Mouse (Mus musculus) spleen, postnatal 14 days (tissue): ENCODE measurements around the gene Tspan18.
A peak's percentile ranks its signal among the peaks of the same experiment; 100 is the strongest.

Source experiments
- DNase-seq, 2 experiments: peaks; one replicate each; pipeline ENCODE4 v3.0.0; 2021 to 2022; ENCODE audit warnings: low spot score in 2 of 2

Gene Tspan18

DNA sequence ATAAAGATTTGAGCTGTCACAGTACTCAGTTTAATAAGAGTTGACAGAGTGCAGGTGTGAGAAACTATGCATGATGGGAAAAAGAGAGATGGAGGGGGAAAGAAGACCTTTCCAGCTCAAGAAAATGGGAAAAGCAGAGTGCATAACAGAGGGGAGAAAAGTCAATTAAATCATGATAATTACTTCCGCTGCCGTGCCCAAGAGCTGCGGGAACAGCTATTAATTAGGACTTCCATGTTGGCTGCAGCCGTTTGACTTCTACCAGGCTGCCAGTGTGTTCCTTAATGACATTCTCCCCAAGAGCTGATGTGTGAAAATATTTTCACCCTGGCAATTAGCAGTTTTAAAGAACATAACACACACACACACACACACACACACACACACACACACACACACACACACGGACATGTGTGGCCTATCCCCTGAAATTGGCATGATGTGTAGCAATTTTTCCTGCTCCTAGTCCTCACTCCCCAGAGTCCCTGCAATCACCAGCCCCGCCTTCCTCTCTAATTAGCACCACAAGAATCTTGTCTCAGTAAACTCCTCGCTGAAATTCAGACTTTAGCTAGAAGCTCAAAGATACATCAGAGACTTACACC lies 67.6 kb downstream of the Tspan18 start:
- no peak for DNase-seq

DNA sequence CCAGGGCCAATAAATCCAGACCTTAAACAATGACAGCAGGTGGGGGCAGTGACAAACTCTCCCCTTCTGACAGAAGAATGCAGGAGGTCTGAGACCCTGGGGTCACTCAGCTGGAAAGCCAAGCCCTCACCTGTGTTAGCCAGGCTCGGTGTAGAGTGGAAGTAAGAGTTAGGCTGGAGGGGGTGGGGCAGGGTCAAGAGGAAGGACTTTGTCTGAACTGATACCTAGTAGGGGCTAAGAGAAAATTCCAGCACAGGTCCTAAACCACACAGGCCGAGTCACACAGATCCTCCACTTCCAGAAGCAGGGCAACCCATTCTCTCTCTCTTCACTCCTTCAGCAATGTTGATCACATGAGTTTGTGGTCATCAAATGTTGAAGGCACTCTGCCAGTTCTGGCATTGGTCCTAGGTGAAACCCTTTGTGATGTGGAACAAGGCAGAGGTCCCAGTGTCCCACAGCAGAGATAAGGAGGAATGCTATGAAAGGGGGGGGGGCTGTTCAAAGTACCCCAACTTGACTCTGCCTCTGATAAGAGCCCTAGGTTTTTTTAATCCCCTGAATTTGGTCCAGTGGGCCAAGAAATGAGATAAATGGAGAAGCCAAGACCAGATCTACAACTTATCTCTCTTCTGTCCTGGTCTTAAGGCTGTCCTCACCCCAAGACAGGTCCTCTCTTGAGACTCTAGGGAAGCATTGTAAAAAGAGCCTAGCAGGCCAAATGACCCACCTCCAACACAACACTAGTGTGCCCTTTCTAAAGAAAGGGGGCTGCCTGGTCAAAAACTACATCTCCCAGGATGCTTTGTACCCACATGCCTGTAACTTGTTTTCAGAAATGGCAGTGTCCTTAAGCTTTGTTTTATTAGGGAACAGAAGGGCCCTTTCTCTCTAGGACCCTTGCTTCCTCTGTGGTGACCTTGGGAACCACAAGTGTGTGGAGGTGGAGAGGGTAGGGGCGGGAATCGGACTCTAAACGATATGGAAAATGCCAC lies 71.7 kb downstream of the Tspan18 start:
- no peak for DNase-seq

DNA sequence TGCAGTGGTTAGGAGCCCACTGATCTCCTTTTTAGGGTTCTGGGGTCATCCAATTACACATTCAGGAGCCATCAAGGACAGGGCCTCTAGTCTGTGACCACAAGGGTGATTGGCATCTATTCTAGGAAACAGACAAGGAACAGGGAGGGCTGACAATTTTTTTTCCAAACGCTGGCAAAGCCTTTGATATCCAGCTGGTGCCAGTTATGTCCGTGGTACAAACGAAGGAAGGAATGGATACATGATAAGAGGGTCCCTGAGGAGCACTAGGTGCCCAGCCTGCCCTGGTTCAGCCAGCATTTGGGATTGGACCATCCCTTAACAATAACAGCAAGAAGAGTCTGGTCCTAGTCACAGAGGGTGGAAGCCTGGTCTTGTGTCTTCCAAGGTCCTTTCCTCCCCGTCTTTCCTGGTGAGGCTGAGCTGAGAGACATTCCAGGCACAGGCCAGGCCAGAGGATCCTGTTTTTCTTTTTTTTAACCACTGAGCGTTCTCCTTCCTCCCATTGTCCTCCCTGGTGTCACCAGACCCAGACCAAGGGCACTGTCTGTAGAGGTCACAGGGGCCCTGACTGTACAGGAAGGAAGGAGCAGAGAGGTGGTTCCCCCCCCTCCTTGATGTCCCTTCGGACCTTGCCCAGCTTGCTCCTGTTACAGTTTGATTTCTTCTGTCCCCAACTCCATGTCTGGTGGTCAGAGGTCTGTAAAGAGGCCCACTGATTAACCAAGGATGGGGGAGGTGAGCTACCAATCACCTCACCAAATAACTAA lies 72.6 kb downstream of the Tspan18 start:
- DNase-seq = no peak

DNA sequence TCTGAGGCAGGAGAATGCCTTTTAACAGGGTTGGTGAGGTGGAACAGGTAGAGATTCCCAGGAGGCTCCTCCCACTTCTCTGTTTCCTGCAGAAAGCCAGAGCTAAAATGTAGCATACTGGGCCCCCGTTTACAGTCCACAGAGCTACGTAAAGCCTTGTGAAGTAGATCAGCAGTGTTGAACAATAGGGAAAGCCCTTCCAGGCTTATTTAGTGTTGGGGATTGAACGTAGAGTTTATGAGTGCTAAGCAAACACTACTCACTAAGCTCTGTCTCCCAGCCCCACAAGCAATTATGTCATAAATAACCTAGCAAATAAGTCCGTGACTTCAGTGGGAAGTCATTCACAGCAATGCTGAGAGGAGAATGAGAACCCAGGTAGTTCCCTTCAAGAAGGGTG lies 76.7 kb downstream of the Tspan18 start:
- no peak for DNase-seq

DNA sequence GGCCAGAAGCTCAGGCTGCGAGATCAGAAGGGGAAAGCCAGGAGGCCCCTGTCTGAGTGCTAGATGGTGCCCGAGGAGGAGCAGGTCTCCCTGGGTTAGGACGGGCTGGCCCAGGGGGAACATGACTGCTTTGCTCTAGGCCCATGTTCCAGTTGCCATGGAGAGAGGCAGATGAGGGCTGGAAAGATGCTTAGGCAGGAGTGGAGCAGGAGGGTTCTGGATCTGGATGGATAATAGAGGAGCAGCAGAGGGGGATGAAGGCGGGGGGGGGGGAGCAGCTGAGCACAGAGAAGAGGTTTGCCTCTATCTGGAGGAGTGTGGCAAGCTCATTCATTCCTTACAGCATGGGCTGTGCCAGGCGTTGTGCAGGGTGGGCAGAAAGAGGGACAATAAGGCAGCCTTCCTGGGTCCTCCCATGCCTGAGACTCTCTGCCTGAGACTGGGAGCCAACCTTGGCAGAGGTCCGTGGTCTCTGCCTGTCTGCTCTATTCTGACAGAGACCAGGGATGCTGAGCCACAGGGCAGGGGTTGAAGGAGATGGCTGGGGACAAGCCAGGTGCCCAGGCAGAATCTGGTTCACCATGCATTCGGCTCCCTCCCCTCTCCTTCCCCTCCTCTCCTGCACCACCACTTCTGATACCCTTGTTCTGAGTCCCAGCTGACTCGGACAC lies 77.4 kb downstream of the Tspan18 start:
- DNase-seq = no peak

DNA sequence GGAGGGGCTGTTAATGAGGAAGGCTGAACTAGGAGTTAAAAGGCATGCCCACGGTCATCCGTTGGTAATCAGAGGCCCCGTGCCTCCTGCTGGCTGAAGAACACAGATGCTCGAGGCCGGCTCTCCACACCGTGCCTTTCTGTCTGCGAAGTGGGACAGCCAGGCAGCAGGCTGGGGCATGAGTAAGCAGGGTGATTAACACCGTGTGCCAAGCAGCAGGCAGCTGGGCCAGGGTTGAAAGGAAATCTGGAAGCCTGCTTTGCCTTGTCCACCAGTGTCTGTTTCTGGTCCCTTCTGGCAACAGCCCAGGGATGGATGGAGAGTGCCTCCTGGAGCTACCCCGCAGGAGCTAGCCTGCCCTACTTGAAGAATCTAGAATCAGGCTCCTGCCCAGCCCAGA lies 81.9 kb downstream of the Tspan18 start:
- DNase-seq = no peak

DNA sequence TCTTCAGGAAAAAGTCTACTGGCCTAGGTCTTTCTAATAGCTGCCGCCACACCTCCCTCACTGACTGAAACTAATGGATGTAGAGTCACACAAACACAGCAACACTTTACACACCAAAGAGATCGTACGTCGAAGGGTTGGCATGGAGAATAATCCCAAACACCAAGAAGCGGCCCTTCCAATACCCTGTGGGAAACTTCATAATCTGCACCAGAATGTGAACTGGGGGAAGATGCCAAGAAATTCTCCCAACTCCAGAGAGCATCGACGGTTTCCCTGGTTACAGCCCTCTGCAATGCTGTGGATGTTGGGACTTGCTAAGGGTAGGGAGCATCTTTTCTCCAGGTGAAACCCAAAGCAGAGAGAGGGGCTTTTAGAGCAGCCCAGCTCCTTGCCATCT lies 83.7 kb downstream of the Tspan18 start:
- no peak for DNase-seq

DNA sequence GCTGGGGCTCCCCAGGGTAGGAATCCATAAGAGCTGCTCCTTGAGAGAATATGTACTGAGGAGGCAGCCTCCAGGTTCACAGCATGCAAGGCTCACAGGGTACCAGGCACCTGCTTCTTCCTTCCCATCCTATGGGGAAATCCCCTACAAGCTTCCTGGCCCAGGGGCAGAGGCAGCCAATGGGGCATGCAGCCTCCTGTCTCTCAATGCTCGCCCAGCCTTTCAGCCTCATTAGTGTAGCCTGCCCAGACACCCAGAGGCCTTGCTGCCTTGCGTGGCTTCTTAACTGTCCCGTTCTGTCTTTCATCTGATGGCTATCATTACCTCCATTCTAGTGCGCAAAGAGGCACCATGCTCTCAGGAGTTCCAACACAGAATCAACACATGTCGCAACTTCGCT lies 85.2 kb downstream of the Tspan18 start:
- DNase-seq = no peak

DNA sequence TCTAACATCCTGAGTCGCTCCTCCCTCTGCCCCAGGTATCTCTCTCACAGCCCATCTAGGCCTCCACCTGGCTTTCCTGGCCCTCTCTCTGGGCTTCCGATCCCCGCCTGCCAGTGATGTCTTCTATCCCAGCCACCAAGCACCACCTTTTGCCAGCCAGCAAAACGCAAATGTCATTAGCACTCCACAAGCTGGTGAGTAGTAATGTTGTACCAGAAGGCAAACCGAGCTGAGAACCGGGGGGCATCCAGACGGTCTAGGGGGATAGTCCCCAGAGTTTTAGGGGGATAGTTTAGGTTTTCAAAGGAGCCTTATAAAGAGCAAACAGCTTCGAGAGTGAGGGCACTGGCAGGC lies 90.2 kb downstream of the Tspan18 start:
- no peak for DNase-seq

DNA sequence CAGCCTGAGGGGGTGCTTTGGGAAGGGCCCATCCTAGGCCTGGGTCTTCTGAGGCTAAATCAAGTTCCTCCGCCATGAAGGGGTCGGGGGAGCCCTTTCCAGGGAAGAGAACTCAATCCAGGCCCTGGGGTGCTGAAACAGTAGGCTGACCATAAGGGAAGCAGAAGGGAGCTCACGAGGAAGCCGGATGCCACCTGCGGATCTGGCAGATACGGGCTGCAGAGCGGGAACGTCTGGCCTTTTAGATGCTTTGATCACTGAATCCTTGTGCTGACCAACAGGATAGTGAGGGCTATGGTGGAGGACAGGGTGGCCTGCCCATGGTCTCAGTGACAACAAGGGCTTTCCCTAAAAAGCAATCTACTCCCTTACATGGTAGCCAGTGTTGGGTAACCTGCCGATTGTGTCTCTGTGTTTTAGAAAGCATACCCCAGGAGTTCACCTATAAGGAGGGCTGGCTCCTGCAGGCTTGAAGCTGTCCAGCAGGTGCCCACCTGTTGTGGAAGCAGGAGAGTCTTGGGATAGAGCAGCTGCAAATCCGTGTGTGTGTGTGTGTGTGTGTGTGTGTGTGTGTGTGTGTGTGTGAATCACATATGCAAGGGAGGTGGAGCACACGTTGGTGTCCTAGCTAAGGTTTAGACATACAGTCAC lies 90.7 kb downstream of the Tspan18 start:
- no peak for DNase-seq

DNA sequence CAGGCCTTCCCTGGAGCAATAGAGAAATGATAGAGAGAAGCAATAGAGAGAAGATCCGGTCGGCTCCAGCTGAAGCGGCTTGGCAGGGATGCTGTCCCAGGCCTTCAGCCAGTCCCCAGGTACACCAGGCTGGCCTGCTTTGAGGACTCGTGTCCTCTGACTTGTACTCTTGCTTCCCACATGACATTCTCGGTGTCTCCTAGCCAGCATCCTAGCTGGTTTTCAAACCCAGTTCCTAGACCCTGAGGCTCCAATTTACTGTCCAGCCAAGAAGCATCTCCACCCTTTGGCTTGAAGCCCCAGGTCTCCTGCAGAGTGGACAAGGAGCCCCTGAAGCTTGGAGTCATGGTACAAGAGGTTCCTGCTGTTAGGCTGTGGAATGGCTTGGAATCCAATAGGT lies 92.1 kb downstream of the Tspan18 start:
- no peak for DNase-seq

DNA sequence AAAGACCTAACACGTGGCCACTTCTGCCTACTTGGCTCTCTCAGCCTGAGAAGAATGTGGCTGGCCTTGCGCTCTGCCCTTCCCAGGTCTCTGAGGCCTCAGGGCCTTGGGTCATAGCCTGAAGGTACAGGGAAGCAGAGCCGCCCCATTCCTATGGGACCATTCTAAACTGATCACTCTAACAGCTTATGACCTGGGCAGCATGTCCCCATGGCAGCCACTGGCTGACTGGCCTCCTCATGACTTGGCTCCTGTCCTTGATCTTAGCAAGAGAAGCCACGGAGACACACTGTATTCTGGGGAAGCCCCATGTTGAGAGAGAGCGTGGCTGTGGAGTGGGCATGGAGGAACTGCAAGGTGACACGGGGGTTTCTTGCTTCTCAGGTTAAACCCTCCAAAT lies 95.4 kb downstream of the Tspan18 start:
- DNase-seq = no peak

DNA sequence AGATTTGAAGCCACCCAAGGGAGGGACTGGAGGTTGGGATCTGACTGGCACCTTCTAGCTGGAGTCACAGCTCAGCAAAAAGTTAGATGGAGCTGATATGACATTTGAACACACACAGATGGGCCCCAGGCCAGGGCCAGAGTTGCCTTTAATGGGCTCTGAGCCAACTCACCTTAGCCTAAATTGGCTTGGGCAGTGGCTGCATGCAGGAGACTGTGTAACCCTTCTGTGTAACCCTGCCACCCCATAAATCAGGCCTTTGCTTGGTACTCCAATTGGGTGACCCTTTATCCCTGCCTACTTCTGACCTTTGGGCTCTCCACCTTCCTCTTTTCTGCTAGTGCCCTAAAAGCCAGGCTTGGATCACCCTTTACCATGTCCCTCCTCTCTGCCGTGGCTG lies 97.2 kb downstream of the Tspan18 start:
- DNase-seq = no peak

DNA sequence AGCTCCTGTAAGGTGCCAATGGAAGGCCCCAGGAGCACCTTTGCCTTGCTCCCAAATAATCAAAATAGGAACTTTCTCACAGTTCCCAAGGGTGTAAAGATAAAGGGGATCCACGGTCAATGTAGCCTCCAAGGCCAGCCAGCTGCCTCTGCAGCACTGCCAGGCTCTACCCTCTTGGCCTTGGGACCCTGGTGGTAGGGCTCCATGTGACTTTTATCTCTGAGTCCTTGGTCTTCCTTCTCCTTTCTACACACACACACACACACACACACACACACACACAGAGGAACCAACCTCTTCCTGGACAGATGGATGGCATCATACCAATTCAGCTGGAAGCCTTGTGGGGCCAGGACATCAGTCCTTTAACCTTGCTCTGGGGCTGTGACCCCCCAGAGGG lies 102.2 kb downstream of the Tspan18 start:
- no peak for DNase-seq

DNA sequence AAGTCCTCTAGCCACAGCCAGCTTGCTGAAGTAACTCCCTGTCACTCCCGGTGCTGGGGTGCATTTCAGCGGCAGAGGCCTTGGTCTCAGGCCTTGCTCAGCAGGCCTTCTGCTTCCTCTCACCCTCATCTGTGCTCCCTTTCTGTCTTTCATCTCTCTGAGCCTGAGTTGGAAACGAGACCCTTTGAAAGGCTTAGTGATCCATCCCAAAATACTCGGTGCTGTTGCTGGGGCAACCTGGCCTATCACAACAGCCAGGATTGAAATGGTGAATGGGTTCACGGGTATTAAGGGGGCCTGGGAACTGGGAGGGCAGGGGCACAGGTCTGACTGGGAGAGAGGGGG lies 105.9 kb downstream of the Tspan18 start:
- DNase-seq = no peak

DNA sequence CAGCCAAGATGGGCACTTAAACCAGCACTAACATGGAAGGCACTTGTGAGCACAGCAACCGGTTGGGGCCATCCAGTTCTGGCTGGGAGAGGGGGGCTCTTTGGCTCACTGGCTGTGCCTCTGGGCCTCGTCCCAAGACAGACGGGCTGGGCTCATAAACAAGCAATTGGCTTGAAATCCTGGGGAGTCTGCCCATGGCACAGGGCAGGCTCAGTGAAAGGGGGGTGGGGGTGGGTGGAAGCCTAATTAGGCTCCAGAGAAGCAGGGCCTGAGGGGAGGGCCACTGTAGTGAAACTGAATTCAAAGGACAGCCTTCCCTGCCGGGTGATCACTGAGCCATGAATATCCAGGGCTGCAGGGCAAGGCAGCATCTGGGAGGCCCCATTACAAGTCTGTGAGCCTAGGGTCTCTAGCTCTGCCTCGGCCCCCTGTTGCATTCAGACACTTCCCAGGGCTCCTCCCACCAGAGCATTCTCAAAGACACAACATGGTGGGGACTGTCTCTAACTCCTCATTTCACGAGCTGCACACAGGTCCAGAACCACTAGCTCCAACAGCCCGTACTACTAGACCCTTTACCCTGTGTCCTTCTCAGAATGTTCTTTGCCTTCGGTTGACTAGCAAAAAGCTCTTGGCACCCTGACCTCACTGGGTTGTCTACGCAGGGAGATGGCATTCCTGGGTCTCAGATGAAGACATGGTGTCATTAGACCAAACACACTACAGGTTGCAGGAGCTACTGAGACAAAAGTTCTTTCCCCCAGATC lies 106.4 kb downstream of the Tspan18 start:
- no peak for DNase-seq

DNA sequence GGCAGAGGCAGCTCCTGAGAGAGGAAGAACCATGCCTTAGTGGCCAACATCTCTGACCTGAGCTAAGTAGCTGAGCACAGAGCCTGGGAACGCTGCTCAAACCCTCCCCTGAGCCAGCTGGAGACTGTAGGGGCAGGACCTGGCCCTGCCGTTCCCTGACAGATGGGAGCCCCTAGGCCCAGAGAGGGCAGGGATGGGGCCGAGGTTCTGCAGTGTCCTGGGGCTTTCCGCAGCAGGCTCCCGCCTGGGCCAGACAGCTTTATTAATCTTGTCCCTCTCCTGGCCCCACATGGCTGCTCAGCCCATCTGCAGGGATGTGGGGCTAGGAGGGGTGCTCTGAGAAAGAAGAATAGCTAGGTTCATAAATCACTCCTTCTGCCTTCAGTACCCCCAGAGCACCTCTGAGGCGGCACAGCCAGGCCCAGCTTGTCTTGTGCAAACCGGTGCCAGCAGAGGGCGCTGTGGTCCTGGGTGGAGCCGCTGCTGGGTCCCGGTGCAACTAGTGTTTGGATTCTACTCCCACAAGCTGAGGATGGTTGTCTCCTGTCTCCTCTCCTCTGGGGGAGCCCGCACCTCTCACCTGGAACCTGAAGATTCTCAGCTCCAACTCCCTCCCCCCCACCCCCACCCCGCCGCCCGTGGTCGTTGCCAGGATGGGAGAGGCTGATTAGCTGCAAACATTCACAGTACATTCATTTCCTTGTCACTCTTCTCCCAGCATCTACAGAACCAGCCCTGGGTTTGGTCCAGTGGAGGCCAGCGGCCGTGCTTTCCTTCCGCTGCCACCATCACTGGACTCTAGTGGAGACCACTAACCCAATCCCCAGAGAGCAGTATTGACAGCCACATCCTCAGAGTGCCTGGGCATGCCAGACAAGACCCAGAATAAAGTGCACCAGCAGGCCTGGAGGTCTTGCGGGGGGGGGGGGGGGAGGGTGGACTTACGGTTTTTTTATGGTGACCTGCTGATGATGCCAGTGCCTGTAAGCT lies 107.4 kb downstream of the Tspan18 start:
- peak; percentile 14 to 54 for DNase-seq

DNA sequence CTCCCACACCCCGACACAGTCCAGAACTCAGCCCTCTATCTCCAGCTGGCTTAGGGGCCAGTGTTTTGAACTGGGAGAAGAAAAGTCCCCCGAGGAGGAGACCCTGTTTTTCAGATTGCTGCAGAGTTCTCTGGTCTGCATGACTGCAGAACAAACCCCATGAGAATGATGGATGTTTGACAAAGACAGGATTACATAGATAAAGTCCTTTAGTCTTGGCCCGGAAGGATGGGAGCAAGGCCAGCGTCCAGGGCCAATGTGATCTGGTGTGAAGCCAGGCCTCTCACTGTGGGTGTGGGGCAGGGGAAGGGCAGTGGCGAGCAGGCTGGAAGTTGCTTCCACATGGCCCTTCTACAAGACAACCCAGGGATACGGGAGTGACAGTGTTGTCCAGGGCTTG lies 110.8 kb downstream of the Tspan18 start:
- DNase-seq = no peak

DNA sequence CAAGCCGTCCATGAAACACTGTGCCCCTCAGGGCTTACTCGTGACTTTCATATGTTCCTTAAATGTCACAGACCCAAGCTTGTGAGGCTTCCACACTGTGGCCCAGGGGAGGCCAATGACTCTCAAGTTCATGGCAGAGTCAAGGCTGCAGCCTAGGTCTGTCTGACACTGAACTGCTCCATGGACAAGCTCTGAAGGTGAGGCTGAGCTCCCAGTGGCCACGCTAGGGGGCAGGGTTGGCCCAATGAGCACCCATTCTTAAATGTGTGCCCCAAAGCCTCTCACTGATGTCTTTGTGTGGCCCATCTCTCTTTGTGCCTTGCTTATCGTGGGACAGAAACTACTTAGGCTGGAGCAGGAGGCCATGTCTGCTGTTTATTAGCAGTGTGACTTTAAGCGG lies 113.9 kb downstream of the Tspan18 start:
- no peak for DNase-seq

DNA sequence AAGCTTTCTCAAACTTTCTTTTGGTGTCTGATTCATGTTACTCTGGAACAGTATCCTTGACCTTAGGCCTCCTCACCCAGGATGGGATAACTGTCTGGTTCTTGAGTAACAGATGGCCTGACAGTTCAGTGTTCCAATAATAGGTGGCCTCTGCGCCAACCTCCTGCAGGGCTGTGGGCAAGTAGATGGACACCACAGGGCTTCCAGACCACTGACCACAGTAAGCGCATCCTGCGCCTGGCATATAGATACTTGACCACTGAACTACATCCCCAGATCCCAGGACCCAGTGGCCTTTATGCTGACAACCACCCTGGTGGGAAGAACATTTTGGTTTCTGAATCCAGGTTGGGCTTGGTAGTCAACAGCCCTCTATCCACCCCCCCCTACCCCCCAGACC lies 114.7 kb downstream of the Tspan18 start:
- no peak for DNase-seq
